Mouse (Mus musculus): ENCODE results near the gene 1700020N01Rik. TPM values are rescaled to one million over a fixed set of nuclear protein-coding genes. Genes with fewer than 3 reads are reported as not detected.

Gene 1700020N01Rik
- total RNA-seq (2021): not detected

DNA sequence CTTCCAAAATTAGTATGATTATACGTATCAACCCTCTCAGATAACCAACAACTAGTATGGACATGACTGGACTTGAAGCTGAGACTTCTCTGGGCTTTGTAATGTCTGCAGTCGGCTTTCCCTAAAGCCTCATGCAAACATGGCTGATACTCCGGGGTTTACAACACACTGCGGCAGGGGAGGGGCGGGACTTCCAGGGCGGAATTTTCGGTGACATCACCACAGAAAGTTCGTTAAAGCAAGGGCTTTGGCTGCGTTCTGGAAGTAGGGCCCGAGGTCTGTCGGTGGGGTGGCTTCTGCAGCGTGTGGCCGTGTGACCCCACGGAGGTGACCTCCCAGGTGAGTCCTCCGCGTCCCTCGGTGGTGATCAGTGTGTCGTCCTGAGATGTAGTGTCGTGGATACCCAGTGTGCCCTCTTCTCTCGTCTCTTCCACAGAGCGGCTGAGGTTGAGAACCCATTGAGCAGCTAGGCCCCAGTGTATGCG is at the start of gene 1700020N01Rik:
1700020N01Rik (plus strand) TSS at position 250 of the 485 bp plus-strand sequence.
- no peak for DNase-seq

DNA sequence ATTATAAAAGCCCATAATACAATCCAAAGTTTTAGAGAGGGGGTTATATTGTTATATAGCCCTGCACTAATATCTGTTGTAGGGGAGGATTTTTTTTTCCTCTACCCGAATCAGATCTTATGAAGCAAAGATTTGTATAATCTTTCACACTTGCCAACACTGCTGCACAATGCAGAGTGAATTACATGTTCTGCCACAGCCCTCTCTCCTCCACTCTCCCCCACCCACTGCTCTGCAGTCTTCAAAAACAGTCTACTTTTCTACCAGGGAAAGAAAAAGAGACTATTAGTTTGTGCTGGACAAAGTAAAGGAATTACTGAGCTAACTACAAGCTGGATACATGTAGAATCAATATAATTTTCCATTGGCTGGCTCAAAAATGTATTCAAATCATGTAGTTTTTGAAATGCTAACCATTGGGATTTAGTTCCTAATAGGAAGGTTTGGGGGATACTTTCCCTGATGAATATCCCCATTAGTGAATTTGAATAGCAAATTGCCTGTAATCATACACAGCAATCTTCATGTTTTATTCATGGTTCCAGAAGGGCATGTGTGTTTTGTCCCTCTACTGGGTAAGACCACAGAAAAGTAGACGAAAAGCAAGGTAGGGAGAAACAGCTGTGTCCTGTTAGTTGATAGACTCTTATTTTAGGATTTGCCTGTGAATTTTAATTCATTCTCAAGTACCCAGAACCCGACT is 49.2 kb upstream of the 1700020N01Rik start:
- DNase-seq: no peak

DNA sequence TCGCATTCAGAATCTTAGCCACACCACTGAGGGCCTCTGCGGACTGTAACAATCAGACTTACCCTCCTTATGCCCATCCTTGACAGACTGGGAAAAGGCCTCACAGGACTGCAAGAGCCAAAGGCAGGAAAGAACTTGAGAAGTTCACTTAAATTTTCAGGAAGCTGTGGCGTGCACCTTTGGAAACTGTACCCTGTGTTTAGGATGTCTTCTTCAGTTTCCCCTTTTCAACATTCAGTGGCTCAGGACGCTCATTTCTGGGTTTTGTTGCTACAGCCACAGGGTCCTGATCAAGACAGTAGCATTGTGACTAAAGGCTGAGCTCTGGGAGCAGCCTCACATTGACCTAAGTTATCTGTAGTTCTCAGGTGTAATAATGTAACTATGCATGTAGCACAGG is 48.2 kb upstream of the 1700020N01Rik start:
- DNase-seq: no peak

DNA sequence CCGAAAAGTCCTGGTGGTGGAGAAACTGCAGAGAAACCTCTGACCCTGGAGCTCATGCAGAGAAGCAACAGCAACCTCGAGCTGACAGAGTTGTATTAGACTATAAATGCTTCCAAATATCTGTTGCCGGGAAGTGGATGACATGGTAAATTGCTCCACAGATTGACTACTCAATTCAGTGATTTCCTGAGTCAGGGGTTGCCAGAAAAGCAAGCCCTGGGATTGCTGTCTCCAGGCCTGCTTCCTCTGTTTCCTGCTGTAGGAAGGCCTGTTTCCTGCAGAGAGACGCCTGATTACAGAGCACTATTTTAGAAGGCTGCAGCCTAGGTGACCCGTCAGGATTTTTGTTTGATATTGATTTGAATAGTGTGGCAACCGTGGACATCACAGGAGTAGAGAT is 47.5 kb upstream of the 1700020N01Rik start:
- DNase-seq: no peak

DNA sequence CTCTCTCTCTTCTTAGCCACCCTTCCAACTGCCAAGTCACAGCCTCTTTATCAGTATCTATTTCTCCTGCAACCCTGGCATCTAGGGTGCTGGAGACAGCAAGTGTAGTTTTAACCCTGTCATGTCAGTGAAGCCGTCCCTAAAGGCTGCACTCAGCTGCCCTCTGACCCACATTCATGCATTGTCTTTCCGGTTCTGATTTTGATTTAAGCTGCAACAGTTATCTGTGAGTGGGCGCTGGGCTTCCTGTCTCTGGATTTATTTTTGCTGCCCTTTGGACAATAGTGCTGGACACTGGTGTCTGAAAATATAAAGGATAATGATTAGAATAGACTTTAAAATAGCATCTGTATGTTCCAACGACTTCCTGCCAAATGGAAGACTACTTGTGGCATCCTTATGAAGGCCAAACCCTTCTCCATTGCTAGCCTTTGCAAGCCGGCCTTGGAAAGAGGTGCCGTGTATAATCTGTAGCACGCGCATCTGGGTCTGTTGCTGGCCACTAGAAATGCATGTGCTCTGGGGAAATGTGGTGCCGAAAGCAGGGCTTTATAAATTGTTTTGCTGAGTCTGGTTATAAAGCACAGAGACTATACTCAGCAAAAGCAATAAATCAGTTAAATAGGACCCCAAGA is 44.0 kb upstream of the 1700020N01Rik start:
- no peak for DNase-seq

DNA sequence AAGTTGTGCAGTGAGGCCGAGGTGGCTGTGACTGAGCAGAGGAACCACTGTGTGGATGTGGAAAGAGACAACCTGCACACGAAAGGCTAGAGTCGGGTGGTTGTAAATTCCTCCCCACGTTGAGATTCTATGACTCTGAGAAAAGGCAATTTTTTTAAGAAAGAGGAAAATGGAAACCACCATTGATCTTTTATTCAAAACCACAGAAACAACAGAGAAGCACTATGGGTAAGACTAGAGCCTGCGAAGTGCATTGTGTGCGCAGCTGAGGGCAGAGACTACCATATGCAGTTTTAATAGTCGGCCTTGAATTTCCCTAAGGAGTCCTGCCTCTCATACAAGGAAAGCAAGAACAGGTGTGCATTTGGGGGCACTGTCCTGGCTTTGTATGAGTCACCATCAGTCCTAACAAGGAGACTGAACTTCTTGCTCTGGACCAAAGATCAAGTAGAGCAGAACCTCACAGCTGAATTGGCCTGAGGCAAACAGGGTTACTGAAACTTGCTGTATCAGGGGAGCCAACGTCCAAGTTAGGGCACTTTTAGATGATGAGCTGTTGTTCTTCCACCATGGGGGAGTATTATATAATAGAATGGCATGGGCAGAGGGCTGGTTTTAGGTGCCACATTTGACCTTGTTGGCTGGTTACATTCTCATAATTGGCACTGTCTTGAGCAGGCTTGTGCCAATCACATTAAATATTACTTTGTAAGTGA is 39.8 kb upstream of the 1700020N01Rik start:
- DNase-seq: no peak

DNA sequence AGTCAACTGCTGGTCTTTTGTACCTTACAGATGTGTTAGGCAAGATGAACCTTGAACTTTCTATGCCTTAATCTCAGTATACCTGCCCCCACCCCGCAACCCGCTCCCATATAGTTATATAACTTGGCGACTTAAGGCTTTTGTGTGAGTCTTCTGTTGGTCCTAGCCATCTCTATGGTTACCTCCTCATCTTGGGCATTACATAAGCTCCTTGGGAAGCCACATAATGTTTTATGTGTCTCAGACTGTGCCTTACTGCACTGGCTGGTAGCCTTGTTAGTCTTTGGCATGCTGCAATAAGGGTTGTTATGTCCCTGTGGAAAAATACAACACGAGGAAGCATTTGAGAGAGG is 39.3 kb upstream of the 1700020N01Rik start:
- no peak for DNase-seq

DNA sequence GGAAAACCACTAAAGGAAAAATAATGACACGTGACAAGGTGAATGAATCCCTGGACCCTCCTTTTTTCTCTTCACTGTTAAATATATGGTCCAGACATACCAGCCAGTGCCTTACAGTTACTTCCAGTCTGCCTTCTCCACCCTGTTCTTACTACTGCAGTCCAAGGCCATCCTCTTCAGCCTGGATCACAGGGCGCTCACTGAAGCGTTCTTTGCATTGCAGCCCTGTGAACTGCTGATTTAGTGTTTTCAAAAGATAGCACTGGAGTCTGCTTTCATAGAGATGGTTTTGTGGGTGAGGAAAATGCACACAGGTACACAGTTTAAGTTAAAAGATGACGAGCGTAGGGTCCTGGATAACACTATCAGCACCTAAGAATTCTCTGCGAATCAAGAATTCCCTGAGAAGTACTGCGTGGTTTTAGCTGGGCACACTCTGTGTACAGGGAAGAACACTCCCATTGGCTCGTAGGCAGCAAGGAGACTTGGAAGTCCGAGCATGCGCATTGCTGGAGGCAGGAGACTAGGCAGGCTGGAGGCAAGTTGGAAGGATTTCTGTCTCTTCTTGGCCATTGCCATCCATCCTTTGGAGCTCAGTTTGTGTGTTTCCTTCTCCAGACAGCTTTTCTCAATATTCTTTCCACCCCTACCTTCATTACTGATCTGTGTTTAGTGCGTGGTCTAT is 37.9 kb upstream of the 1700020N01Rik start:
- no peak for DNase-seq

DNA sequence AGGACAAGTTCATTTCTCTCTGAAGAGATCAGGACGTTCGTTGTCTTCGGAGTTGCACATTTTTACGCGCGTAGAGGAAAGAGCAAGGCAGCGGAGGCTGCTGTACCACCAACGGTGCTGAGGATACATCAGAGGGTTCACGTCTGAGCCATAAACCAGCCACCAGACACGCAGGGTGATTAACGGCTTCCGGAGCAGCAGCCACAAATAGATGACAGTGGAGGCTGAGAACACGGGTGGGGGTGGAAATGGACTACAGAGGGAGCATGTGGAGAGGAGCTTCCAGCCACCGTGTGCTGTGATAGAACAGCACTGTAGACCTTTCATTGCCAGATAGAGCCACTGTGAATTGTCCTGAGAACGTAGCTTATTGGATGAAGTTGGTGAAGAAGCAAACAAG is 33.2 kb upstream of the 1700020N01Rik start:
- DNase-seq: no peak

DNA sequence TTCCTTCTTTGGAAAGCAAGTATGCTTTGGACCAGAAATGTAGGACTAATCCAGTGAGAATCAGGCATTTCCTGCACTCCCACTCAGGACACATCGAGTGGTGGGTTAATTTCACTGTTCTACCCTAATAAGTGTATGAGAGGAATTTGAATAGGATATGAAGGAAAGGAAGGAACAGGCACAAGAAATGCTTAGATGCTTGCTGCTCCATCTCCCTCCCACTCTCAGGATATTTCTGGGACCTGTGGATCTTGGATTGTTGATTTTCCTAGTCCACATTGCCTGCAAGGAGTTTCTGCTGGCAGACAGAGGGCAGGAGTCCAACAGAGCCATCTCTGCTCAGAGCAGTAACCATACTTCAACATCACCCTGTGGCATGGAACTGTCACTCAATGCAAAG is 31.8 kb upstream of the 1700020N01Rik start:
- no peak for DNase-seq

DNA sequence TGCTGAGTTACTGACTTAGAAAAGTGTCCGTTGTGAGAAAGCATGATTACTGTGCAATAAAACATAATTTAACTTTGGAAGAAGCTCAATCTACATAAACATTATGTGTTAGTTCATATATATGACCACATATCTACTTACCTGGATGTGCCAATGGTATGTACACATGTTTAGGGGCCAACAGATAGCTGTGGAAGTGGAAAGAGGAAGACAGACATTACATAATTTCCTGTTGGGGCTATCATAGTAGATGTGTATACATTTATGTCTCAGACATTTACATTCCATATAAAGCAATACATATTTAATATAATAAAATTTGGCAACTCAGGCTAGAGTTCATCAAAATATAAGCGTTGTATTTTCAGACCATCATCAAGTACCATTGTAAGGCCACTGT is 29.5 kb upstream of the 1700020N01Rik start:
- DNase-seq: no peak

DNA sequence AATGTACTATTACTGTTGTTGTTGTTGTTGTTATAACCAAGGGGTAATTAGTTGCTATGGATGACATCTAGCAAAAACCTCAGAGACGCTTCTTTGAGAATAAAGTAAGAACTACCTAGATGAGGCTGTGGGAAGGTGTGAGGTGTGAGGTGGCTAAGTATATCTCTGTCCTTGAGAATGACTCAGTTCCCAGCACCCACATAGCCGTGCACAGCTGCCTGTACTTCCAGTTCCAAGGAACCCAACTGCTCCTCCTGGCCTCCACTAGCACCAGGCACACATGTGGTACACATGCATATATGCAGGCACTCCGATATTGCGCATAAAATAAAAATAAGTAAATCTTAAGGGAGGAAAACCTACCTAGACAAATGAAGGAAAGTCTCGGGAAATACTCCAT is 28.8 kb upstream of the 1700020N01Rik start:
- no peak for DNase-seq

DNA sequence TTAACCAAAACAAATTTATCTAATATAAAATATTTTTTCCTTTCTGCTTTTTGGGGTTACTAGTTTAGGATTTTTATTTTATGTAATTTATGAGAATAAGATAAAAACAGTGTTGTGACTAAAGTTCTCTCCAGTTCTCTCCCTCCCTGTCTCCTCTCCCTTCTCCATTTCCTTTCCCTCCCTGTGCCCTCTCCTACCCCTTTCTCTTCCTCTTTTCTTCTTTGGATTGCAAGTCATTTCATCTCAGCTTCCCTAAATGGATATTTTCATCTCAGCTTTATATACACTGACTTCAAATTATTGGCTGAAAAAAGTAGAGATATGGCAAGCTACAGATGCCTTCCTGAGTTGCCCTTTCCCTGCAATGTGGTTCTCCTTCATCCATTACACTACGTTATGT is 26.9 kb upstream of the 1700020N01Rik start:
- no peak for DNase-seq

DNA sequence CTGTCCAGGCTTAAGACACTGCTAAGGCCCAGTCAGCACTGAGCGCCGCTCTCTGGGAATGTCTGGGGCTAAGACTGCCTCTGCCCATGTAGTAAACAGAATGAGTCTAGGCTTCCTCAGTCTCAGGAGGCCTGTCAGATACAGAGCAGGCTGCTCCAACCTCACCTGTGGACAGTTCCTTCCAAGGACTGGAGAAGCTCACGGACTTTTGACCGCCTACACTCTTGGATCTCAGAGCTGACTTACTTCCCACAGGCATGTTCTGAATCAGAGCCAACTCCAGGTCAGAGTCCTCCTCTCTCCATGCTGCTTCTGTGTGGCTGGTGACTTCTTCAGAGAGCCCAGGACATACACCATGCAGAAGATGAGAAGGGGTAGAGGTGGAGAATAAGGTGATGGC is 21.3 kb upstream of the 1700020N01Rik start:
- no peak for DNase-seq

DNA sequence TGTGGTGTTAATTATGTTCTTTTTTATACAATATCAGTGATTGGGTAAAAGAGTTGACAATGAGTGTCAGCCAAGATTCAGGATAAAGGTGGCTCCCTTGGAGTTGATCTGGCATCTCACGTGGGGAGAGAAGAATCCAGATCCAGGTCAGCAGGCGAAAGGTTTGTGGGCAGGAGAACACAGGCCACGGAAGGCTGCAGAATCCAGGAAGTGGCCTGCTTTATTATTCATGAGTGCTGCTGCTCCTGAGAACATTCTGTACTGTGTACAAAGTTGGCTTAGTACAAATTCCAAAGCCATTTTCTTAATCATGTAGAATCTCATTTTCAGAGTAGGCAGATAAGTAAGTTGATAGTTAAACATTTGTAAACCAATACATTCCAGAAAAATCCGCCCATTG is 19.2 kb upstream of the 1700020N01Rik start:
- no peak for DNase-seq

DNA sequence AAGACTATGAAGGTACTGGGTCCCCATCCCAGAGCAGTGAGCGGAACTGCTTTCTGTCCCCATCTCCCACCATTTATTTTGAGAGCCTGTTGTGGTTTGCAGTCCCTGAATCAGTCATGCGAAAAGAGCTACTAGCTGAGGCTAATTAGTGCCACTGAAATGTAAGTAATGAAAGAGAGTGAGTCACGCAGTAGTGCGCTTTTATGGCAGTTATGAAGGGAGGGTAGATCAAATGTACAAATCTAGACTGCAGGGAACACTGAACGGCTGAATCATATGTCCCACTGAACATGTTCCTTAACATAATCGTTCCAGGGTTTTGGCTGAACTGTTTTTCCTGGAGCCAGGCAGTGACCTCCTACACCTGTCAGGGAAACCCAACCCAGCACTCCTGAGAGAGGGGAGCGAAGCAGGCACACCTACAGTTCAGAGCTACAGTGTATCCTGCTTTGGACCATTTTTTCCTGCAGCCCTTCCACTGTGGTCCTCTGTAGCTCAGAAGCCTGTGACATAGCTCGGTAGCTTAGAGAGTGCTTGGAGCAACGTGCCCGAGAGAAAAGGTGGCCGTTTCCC is 17.1 kb upstream of the 1700020N01Rik start:
- no peak for DNase-seq

DNA sequence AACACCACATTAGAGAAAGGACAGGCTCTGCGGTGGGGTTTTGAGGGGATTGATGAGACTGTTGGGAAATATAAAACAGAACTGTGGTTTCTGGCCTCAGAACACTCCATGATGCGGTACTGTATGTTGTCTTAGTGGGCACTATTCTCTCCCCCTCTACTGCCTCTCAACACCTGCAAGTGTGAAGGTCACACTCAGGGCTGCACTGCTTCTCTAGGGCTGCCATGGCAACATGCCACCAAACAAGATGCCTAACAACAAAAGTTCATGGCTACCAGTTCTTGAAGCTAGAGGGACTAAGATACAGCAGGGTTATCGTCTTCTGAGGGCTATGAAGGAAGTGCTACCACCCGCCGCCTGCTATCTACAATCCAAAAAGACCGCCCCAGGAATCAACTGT is 15.1 kb upstream of the 1700020N01Rik start:
- DNase-seq: no peak

DNA sequence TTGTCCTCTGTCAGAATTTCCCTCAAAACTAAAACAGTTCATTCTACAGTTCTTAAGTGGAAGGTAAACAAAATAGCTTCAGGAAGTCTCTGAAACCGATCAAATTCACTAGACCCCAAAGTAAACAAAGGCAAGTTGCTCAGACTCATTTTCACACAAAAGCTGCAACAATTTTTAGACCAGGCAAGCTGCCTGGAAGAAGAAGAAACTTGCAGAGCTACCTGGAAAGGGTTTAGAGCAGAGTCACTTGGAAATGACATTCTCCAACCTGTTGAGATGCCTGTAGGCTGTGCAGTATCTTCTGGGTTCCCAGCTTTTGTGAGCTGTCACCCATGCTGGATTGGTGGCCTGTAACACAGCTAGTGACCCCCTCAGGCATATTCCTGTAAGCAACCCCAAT is 11.4 kb upstream of the 1700020N01Rik start:
- no peak for DNase-seq

DNA sequence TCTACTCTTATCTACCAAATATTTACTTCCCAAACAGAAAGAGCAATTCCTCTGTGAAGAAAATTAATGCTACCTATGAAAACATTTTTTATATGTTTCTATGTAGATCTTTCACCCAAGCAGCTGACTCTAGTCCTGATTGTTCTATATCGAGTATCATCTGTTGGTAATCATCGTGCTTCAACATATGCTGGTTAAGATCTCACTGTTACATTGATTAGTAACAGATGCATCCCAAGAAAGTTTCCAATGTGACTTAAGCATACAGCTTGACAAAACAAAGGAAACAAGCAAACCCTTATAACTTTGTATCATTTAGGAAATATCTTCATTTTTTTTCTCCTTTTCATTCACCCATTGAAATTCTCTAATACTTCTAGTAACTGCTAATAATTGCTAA is 5.9 kb upstream of the 1700020N01Rik start:
- no peak for DNase-seq

DNA sequence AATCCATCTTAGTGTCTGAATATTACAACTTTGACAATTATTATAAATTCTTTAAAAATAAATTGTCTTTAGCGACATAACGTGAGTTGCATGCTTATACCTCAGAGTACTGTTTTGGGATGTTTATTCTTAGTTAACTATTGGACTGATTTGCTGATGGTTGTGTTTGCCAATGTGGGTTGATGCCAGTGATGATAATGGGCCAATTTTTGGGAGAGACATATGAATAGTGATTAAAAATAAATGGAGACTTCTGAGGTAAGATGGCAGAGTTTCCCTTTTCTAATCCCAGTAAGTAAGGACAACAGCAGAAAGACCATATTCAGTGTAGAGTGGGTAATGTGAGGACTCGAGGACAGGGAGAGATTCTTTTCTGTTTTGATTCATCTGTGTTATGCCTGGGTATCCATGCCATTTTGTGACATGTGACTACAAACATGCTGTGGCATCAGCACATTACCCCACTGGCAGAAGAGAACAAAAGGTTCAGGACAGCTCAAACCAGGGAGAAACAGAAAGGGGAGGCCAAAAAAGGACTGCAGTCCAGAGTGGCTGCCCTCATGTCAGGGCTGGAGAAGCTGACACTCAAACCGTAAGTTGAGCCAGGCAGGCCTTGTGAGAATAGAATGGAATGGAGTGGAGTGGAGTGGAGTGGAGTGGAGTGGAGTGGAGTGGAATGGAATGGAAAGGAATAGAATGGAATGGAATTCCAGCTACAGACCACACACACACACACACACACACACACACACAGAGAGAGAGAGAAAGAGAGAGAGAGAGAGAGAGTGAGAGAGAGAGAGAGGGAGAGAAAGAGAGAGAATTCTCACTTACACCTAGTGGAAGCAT is 4.7 kb upstream of the 1700020N01Rik start:
- no peak for DNase-seq

DNA sequence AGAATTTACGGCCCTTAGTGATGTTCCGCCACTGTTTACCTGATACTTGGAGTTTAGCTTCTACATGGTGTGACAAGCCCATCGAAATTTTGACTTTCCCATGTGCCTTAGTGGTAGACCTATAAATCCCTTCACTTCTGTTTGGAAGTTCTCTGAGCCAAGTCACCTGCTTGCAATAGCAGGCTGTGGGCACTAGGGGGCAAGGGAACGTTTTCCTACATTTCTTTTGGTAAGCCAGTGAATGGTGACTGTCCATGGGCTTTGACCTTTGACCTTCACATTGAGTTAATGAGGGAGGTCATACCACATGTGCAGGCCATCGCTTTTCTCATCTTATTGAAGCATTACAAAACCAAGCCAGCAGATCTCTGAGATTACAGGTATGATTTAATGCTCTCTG is 8.0 kb downstream of the 1700020N01Rik start:
- peak; percentile 46 for DNase-seq

DNA sequence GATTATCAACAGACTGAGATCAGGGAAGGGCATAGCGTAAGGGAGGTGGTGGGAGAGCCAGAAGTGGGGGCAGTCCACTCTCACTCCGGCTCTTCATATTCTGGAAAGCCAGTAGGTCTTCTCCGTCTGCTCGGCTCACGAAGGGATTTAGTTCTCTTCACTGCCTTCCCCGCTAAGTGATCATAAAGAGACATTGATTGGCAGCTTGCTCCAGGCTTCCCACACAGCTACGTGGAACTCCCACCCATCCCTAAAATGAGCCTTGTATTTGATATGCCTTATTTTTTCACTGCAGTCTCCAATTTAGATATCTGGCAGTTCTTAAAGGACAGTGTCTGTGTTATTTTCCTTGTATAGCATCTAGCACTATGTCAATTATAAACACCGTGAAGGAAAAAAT is 11.5 kb downstream of the 1700020N01Rik start:
- no peak for DNase-seq
